Mouse (Mus musculus): ENCODE data around the gene Gng7. TPM values are rescaled to one million over a fixed set of nuclear protein-coding genes. Genes with fewer than 3 reads are reported as not detected.

Gng7 gene
- total and polyA plus RNA-seq, 2 experiments from 2014 or later, result 0.11 to 0.64 TPM

DNA sequence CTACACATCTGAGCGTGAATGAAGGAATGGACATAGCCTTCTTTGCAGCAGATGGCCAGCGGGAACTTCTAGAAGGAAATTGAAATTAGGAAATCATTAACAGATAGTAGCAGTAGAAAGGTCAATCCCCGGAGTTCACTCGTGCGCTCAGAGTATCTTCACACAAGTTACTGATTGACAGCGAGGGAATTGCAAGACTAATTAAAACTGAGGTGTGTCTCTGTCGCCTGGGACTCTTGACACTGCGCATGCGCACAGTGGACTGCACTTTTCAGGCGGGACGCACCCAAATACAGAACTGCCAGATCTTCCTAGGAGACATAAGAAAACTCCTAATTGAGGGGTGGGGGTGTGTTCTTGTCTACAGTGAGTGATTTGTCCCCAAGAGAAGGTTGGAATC lies 39.3 kb downstream of the Gng7 start:
- H3K4me1 ChIP-seq (ENCODE audit: control insufficient read depth, insufficient read depth), result peaks cover 9% of the 10 kb centered on the region; the same call in 1 of the 2 replicates
- H3K4me3 ChIP-seq (ENCODE audit: low read depth, low read length), result no peak overlapping the region
- H3K27me3 ChIP-seq (ENCODE audit: control insufficient read depth, insufficient read depth, low read length), result no peaks in the 10 kb centered on the region
- H3K36me3 ChIP-seq (replicated peaks; ENCODE audit: control insufficient read depth, insufficient read depth, low read length), result no peaks in the 10 kb centered on the region
- no peak for TF ChIP-seq EP300 (IDR thresholded peaks at IDR 0.05; ENCODE audit: low read depth)
- no peak for TF ChIP-seq CTCF (IDR thresholded peaks at IDR 0.05; ENCODE audit: low read depth)
- DNase-seq (ENCODE audit: low spot score), result no peak
- H3K27ac ChIP-seq (ENCODE audit: low read depth), result no peak overlapping the region
- 88% methylated on average over 11 of the region's 11 CpGs for WGBS
- H3K9me3 ChIP-seq (replicated peaks; ENCODE audit: control insufficient read depth, low read length), result 0 out of 2 replicates have a peak, but pooled peaks cover 2% of the 10 kb centered on the region
- no peak overlapping the region for H3K4me2 ChIP-seq (ENCODE audit: low read depth, low read length)
- ATAC-seq (ENCODE audit: insufficient read depth, low read depth), result no peak
- no peak overlapping the region for H3K9ac ChIP-seq (replicated peaks; ENCODE audit: low read depth, low read length)

GRCm38 (mm10) chr10:80973722-80974121 lies 41.0 kb downstream of the Gng7 start:
- peaks cover 9% of the 10 kb centered on the region; the same call in 1 of the 2 replicates for H3K4me1 ChIP-seq (ENCODE audit: control insufficient read depth, insufficient read depth)
- 78% methylated on average over 1 of the region's 1 CpGs for WGBS
- no peak for DNase-seq (ENCODE audit: low spot score)

DNA sequence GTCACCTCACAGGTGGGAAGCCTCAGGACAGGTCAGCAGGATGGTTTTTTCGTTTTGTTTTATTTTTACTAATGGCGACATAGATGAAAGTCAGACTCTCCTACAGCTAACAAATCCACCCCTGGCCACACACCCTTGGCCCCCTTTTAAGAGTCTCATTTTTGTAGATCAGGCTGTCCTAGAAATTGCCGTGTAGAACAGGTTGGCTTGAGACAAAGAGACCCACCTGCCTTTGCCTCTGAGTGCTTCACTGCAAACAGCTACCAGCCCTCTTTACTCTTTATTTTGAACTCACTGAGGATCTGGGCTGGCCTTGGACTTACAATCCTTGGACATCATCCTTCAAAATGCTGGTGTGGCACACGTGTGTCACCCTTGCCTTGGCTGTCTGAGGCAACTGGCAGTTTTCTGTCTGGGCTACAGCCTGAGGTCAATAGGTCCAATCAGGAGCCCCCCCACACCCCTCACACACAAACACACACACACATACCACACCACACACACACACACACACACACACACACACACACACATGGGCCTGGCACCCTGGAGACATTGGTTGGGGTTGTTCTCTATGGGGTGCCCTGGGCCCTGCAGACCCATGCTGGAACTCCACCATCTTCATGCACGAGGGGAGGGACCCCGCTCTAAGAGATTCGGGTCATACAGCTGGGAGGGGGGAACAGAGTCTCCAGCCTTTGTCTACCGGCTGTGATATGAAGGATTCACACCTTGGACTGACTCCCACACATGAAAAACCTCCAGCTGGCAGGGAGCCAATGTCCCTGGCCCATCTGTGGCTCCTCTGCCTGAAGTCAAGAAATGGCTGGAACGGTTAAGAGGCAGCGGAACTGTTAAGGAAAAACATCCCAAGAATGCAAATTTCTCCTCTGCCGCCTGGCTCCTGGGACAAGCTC lies 42.4 kb downstream of the Gng7 start:
- no peak overlapping the region for H3K4me2 ChIP-seq (ENCODE audit: low read depth, low read length)
- peaks cover 9% of the 10 kb centered on the region; the same call in 1 of the 2 replicates for H3K4me1 ChIP-seq (ENCODE audit: control insufficient read depth, insufficient read depth)
- no peak for DNase-seq (ENCODE audit: low spot score)
- H3K27ac ChIP-seq (ENCODE audit: low read depth), result no peak overlapping the region
- ATAC-seq (ENCODE audit: insufficient read depth, low read depth), result no peak
- TF ChIP-seq EP300 (IDR thresholded peaks at IDR 0.05; ENCODE audit: low read depth), result no peak
- no peak for TF ChIP-seq CTCF (IDR thresholded peaks at IDR 0.05; ENCODE audit: low read depth)
- no peaks in the 10 kb centered on the region for H3K36me3 ChIP-seq (replicated peaks; ENCODE audit: control insufficient read depth, insufficient read depth, low read length)
- H3K27me3 ChIP-seq (ENCODE audit: control insufficient read depth, insufficient read depth, low read length), result no peaks in the 10 kb centered on the region
- 39% methylated on average over 11 of the region's 11 CpGs for WGBS
- peak overlapping the region; percentile 1; the same call in 1 of the 2 replicates for H3K9ac ChIP-seq (replicated peaks; ENCODE audit: low read depth, low read length)
- 0 out of 2 replicates have a peak, but pooled peaks cover 2% of the 10 kb centered on the region for H3K9me3 ChIP-seq (replicated peaks; ENCODE audit: control insufficient read depth, low read length)
- H3K4me3 ChIP-seq (ENCODE audit: low read depth, low read length), result no peak overlapping the region

More at GRCm38 (mm10) chr10:80973722-80974121, 41.0 kb downstream of the Gng7 start:
- no peak for ATAC-seq (ENCODE audit: insufficient read depth, low read depth)
- H3K4me2 ChIP-seq (ENCODE audit: low read depth, low read length), result no peak overlapping the region
- H3K27ac ChIP-seq (ENCODE audit: low read depth), result no peak overlapping the region
- no peak overlapping the region for H3K9ac ChIP-seq (replicated peaks; ENCODE audit: low read depth, low read length)
- no peaks in the 10 kb centered on the region for H3K27me3 ChIP-seq (ENCODE audit: control insufficient read depth, insufficient read depth, low read length)
- no peaks in the 10 kb centered on the region for H3K36me3 ChIP-seq (replicated peaks; ENCODE audit: control insufficient read depth, insufficient read depth, low read length)
- no peak overlapping the region for H3K4me3 ChIP-seq (ENCODE audit: low read depth, low read length)
- TF ChIP-seq EP300 (IDR thresholded peaks at IDR 0.05; ENCODE audit: low read depth), result no peak
- TF ChIP-seq CTCF (IDR thresholded peaks at IDR 0.05; ENCODE audit: low read depth), result no peak
- H3K9me3 ChIP-seq (replicated peaks; ENCODE audit: control insufficient read depth, low read length), result 0 out of 2 replicates have a peak, but pooled peaks cover 2% of the 10 kb centered on the region

GRCm38 (mm10) chr10:80971533-80971932 lies 43.2 kb downstream of the Gng7 start:
- no peak overlapping the region for H3K27ac ChIP-seq (ENCODE audit: low read depth)
- H3K4me1 ChIP-seq (ENCODE audit: control insufficient read depth, insufficient read depth), result peaks cover 9% of the 10 kb centered on the region; the same call in 1 of the 2 replicates
- DNase-seq (ENCODE audit: low spot score) (no peak), ATAC-seq (ENCODE audit: insufficient read depth, low read depth) (0 out of 2 replicates have a peak, but pooled peaks have one; percentile 21)
- H3K9me3 ChIP-seq (replicated peaks; ENCODE audit: control insufficient read depth, low read length), result 0 out of 2 replicates have a peak, but pooled peaks cover 2% of the 10 kb centered on the region
- H3K36me3 ChIP-seq (replicated peaks; ENCODE audit: control insufficient read depth, insufficient read depth, low read length), result no peaks in the 10 kb centered on the region
- no peak overlapping the region for H3K9ac ChIP-seq (replicated peaks; ENCODE audit: low read depth, low read length)
- H3K27me3 ChIP-seq (ENCODE audit: control insufficient read depth, insufficient read depth, low read length), result no peaks in the 10 kb centered on the region
- WGBS, result 80% methylated on average over 15 of the region's 15 CpGs
- TF ChIP-seq EP300 (IDR thresholded peaks at IDR 0.05; ENCODE audit: low read depth) (no peak), CTCF (IDR thresholded peaks at IDR 0.05; ENCODE audit: low read depth) (no peak)
- no peak overlapping the region for H3K4me2 ChIP-seq (ENCODE audit: low read depth, low read length)
- no peak overlapping the region for H3K4me3 ChIP-seq (ENCODE audit: low read depth, low read length)

DNA sequence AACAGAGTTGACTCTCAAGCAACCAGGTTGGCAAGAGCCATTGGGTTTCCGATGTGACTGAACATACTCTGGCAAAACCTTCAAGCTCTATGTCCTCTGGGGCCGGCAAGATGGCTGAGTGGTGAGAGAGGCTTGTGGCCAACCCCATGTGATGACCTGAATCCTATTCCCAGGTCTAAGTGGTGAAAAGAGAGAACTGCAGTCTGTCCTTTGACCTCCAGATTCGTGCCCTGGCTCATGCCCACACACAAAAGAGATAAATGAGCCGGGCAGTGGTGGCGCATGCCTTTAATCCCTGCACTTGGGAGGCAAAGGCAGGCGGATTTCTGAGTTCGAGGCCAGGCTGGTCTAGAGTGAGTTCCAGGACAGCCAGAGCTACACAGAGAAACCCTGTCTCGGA lies 44.6 kb downstream of the Gng7 start:
- Histone ChIP-seq H3K4me2 (ENCODE audit: low read depth, low read length) (no peak overlapping the region), H3K27me3 (ENCODE audit: control insufficient read depth, insufficient read depth, low read length) (no peaks in the 10 kb centered on the region), H3K27ac (ENCODE audit: low read depth) (no peak overlapping the region), H3K4me1 (ENCODE audit: control insufficient read depth, insufficient read depth) (peaks cover 9% of the 10 kb centered on the region; the same call in 1 of the 2 replicates), H3K36me3 (replicated peaks; ENCODE audit: control insufficient read depth, insufficient read depth, low read length) (no peaks in the 10 kb centered on the region), H3K9ac (replicated peaks; ENCODE audit: low read depth, low read length) (no peak overlapping the region), H3K9me3 (replicated peaks; ENCODE audit: control insufficient read depth, low read length) (0 out of 2 replicates have a peak, but pooled peaks cover 2% of the 10 kb centered on the region), H3K4me3 (ENCODE audit: low read depth, low read length) (no peak overlapping the region)
- no peak for DNase-seq (ENCODE audit: low spot score)
- TF ChIP-seq CTCF (IDR thresholded peaks at IDR 0.05; ENCODE audit: low read depth) (no peak), EP300 (IDR thresholded peaks at IDR 0.05; ENCODE audit: low read depth) (no peak)
- 76% methylated on average over 8 of the region's 8 CpGs for WGBS
- ATAC-seq (ENCODE audit: insufficient read depth, low read depth), result no peak
